Mouse (Mus musculus) hindbrain, embryonic 14.5 days (tissue): Measurements from ENCODE around the gene 3830406C13Rik. TPM values are rescaled to one million over a fixed set of nuclear protein-coding genes. Genes with fewer than 3 reads are reported as not detected.
A peak's percentile ranks its signal among the peaks of the same experiment; 100 is the strongest.
"Not testable (repeated sequence)": the region's sequence is repeated elsewhere in the genome, so short reads cannot be mapped to it uniquely, and the experiment has no call there.

Experiments used
- ATAC-seq: fragments of 200-750 bp; cut with Nextera tagmentation; 2 replicates; pipeline ENCODE4 v1.8.0; 2017; ENCODE audit warnings: moderate number of reproducible peaks, mild to moderate bottlenecking, moderate TSS enrichment, moderate library complexity; ENCODE audit not compliant: low FRiP score
- DNase-seq: peaks from one replicate; pipeline ENCODE4 v3.0.0-alpha.2; 2015; ENCODE audit warnings: low spot score
- H3K27ac ChIP-seq: fragments of 300-500 bp; sonication (generic); 2 replicates; pipeline ENCODE4 v1.5.1; 2014; ENCODE audit warnings: mild to moderate bottlenecking, moderate library complexity
- H3K27me3 ChIP-seq: fragments of 300-500 bp; sonication (generic); 2 replicates; pipeline ENCODE4 v1.6.1; 2014; ENCODE audit warnings: mild to moderate bottlenecking, low read length, mixed read lengths; ENCODE audit not compliant: control insufficient read depth, insufficient read depth
- H3K36me3 ChIP-seq: fragments of 300-500 bp; sonication (generic); replicated peaks from 2 replicates; pipeline ENCODE4 v1.6.1; 2014; ENCODE audit not compliant: control insufficient read depth, insufficient read depth
- H3K4me1 ChIP-seq: fragments of 300-500 bp; sonication (generic); replicated peaks from 2 replicates; pipeline ENCODE4 v1.6.1; 2014; ENCODE audit warnings: antibody characterized with exemption, low read length, mixed read lengths; ENCODE audit not compliant: control insufficient read depth, insufficient read depth
- H3K4me2 ChIP-seq: fragments of 300-500 bp; sonication (generic); replicated peaks from 2 replicates; pipeline ENCODE4 v1.6.1; 2014; ENCODE audit warnings: mild to moderate bottlenecking, moderate library complexity
- H3K4me3 ChIP-seq: fragments of 300-500 bp; sonication (generic); replicated peaks from 2 replicates; pipeline ENCODE4 v1.5.1; 2014; ENCODE audit warnings: mild to moderate bottlenecking, low read length
- H3K9ac ChIP-seq: fragments of 300-500 bp; sonication (generic); 2 replicates; pipeline ENCODE4 v1.6.1; 2014
- H3K9me3 ChIP-seq: fragments of 300-500 bp; sonication (generic); 2 replicates; pipeline ENCODE4 v1.6.1; 2016; ENCODE audit warnings: low read length; ENCODE audit not compliant: control insufficient read depth
- WGBS: fragments of 180-500 bp; shearing (Covaris S2); extraction: QIAGEN DNeasy Blood & Tissue Kit; methylation state at CpG from one replicate; pipeline ENCODE4 v1.1.7; 2014; 5-methylcytosine and 5-hydroxymethylcytosine counted together
- polyA plus RNA-seq: library from polyadenylated mRNA; unstranded; fragments of >200 nt; fragmentation: Nextera tagmentation; extraction: Ambion mirVana; gene quantifications from 2 replicates; pipeline ENCODE4 v1.2.1, GENCODE M21; 2014

3830406C13Rik gene
- 36.5 and 38.5 TPM in 2 replicates for polyA plus RNA-seq

DNA sequence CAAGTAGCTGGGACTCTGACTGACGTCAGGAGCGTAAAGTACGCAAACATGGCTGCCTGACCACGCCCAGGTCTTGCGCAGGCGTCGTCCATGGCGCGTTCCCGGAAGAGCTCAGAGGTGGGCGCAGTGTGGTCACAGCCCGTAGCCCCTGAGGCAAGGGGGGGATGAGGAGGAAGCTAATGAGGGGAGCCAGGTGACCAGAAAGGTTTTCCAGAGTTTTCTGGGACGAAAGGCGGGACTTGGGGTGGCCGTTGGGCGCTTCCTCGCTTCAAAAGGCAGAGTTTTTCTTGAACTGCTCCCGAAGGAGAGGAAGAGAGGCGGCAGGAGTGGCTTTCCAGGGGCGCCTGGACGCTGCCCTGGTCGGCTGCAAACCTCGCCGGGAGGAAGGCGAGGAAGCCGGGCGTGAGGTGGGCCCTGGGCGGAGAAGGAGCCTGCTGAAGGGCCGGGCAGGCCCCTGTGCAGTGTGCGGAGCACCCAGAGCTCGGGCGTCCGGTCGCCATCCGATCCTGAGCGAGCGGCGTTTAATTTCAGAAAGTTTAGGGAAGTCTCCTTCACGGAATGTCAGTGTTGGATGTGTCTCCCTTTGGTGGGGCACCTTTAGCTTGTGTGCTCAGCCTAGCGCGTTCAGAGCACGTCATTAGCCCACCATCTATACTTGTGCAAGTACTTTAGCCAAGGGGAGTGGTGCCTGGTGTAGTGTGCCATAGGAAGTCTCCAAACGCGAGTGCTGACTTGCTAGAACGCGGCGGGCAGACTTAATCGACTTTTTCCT, at the start of gene 3830406C13Rik:
TSS of gene 3830406C13Rik (plus strand) at position 33 of the 772 bp plus-strand sequence.
- 1% methylated on average over 48 of the region's 48 CpGs for WGBS
- H3K4me2 ChIP-seq: peak within 1 kb of the TSS; percentile 79
- DNase-seq (peak; percentile 90), ATAC-seq (peak; percentile 99)
- peak within 1 kb of the TSS; percentile 84 for H3K4me3 ChIP-seq
- no peaks in the 10 kb centered on the region for H3K27me3 ChIP-seq
- no peaks in the 10 kb centered on the region for H3K9me3 ChIP-seq
- peak within 1 kb of the TSS; percentile 87 for H3K9ac ChIP-seq
- H3K4me1 ChIP-seq: peaks cover 5% of the 10 kb centered on the region; the same call in 1 of the 2 replicates
- peaks cover 5% of the 10 kb centered on the region; the same call in 1 of the 2 replicates for H3K36me3 ChIP-seq
- H3K27ac ChIP-seq: peak within 1 kb of the TSS; percentile 81

DNA sequence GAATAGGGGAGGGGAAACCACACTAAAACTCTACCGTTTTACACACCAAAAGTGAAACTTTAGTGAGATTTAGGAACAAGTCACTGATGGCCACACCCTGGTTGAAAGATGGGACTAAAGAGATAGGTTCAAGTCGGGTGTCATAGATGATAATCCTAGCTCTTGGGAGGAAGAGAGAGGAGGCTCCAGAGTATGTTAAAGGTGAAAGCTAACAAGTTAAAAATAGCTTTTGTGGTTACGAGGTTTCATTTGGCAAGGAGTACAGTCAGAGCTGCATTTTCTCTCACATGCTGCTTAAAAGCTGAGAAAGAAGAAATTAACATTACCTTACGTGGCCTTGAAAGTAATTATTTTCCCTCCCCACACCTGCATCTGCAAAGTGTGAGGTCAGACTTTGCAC, 40.2 kb upstream of the 3830406C13Rik start:
- no peaks in the 10 kb centered on the region for H3K27me3 ChIP-seq
- H3K4me2 ChIP-seq: no peak overlapping the region
- no peak overlapping the region for H3K9ac ChIP-seq
- H3K27ac ChIP-seq: no peak overlapping the region
- H3K36me3 ChIP-seq: 0 out of 2 replicates have a peak, but pooled peaks cover 6% of the 10 kb centered on the region
- no peaks in the 10 kb centered on the region for H3K9me3 ChIP-seq
- ATAC-seq: no peak
- no peaks in the 10 kb centered on the region for H3K4me1 ChIP-seq
- no peak overlapping the region for H3K4me3 ChIP-seq
- WGBS: 86% methylated on average over 4 of the region's 4 CpGs
- no peak for DNase-seq

DNA sequence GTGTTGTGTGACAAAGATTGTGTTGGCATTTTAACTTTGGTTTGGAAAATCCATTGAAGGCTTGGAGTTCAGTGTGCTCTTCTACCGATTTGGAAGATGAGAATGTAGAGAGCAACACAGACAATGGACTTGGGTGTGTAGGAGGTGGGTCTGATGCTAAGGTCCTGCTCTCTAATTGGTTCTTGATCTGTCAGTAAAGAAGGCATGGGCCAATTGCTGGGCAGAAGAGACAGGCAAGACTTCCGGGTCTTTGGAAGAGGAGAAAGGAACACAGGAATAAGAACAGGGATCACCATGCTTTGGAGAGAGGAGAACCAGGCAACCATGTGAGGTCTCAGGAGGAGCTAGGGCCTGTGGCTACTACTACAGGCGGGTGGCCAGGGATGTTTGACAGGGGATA, 7.9 kb upstream of the 3830406C13Rik start:
- no peaks in the 10 kb centered on the region for H3K27me3 ChIP-seq
- H3K4me2 ChIP-seq: no peak overlapping the region
- WGBS: 61% methylated on average over 3 of the region's 3 CpGs
- H3K9me3 ChIP-seq: no peaks in the 10 kb centered on the region
- no peak overlapping the region for H3K27ac ChIP-seq
- no peaks in the 10 kb centered on the region for H3K4me1 ChIP-seq
- DNase-seq (no peak), ATAC-seq (no peak)
- no peaks in the 10 kb centered on the region for H3K36me3 ChIP-seq
- no peak overlapping the region for H3K9ac ChIP-seq
- H3K4me3 ChIP-seq: no peak overlapping the region

DNA sequence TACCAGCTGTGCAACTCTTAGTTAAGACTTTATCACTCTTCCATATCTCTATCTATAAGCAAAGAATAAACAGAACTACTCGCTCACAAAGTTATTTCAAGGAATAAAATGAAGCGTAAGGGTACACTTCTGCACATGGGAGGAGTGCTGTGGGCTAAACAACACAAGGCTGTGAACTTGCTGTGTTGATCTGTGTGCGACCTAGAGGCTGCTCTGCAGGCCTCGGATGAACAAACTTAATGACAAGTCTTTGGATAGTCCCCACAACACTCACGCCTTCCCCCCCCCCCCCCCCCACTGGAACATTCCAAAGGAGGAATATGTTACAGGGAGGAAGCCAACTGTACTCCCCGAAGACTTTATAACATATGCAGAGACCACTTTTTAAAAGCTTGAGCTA, 332 bp upstream of the 3830406C13Rik start, which contains the start of gene Gm49355:
TSS of gene Gm49355 (plus strand) at position 336 of the 400 bp plus-strand sequence.
- Histone ChIP-seq H3K4me2 (peak within 1 kb of the TSS; percentile 79), H3K9ac (peak within 1 kb of the TSS; percentile 87), H3K27ac (peak within 1 kb of the TSS; percentile 81), H3K9me3 (no peaks in the 10 kb centered on the region), H3K4me1 (peaks cover 5% of the 10 kb centered on the region; the same call in 1 of the 2 replicates), H3K36me3 (no peaks in the 10 kb centered on the region), H3K27me3 (no peaks in the 10 kb centered on the region), H3K4me3 (peak within 1 kb of the TSS; percentile 84)
- no peak for DNase-seq
- ATAC-seq: peak; percentile 9; the same call in 1 of the 2 replicates
- WGBS: 86% methylated on average over 6 of the region's 6 CpGs

DNA sequence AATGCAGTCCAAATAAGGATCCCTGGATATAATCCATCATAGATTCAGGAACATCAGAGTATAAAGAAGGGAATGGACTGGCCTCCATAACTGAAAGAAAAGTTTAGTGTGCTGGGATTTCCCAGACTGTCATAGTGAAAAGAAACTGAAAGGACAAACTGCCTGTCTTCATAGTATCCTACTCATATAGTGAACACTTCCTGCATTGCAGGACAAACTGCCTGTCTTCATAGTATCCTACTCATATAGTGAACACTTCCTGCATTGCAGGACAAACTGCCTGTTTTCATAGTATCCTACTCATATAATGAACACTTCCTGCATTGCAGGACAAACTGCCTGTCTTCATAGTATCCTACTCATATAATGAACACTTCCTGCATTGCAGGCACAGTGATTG, 5.8 kb downstream of the 3830406C13Rik start:
- H3K4me3 ChIP-seq, H3K4me1 ChIP-seq, H3K9ac ChIP-seq, DNase-seq, H3K4me2 ChIP-seq, H3K27ac ChIP-seq, ATAC-seq, H3K27me3 ChIP-seq, H3K36me3 ChIP-seq, H3K9me3 ChIP-seq: not testable (repeated sequence)

DNA sequence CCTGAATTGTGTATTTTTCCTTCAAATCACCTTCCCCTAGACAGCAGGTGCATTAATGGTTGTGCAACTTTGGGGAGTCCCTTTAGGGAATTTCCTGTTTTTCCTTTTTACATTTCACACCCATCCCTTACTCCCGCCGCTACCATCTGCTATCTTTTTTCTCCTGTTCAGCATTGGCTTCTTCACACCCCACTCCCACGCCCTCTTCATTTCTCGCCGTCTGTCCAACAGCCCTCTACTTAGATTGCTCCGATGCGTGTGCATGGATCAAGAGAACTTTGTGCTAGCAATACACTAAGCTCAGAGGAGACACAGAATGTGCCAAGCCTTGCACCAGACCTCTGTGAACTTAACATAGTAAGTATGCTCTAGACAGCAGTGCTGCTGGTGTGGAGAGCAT, 12.4 kb downstream of the 3830406C13Rik start:
- 85% methylated on average over 7 of the region's 7 CpGs for WGBS

DNA sequence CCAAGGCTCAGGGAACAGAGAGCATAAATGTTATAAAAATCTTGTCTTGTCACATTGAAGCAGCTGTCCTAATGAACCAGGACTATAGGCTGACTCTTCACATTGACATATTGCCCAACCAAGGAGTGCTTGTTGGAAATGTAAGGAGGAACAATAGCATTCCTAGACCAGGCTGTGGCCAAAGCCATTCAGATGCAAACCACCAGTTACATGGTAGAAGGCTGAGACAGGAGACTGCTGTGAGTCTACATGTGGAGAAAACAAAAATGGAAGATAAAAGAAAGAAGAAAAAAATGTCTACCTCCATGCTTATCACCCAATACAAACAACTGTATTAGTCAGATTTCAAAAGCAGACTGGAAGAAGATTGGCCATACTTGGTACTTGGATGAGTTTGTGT, 15.2 kb downstream of the 3830406C13Rik start:
- Histone ChIP-seq H3K9me3 (no peaks in the 10 kb centered on the region), H3K27ac (no peak overlapping the region), H3K4me1 (no peaks in the 10 kb centered on the region), H3K4me2 (no peak overlapping the region), H3K4me3 (no peak overlapping the region), H3K9ac (no peak overlapping the region), H3K36me3 (peaks cover 4% of the 10 kb centered on the region; the same call in 1 of the 2 replicates), H3K27me3 (no peaks in the 10 kb centered on the region)
- ATAC-seq (no peak), DNase-seq (no peak)

More for the DNA sequence above, 12.4 kb downstream of the 3830406C13Rik start:
- Histone ChIP-seq H3K27me3 (no peaks in the 10 kb centered on the region), H3K9me3 (no peaks in the 10 kb centered on the region), H3K4me3 (no peak overlapping the region), H3K27ac (no peak overlapping the region), H3K4me1 (no peaks in the 10 kb centered on the region), H3K9ac (no peak overlapping the region), H3K4me2 (no peak overlapping the region), H3K36me3 (peaks cover 4% of the 10 kb centered on the region; the same call in 1 of the 2 replicates)
- no peak for DNase-seq
- no peak for ATAC-seq

DNA sequence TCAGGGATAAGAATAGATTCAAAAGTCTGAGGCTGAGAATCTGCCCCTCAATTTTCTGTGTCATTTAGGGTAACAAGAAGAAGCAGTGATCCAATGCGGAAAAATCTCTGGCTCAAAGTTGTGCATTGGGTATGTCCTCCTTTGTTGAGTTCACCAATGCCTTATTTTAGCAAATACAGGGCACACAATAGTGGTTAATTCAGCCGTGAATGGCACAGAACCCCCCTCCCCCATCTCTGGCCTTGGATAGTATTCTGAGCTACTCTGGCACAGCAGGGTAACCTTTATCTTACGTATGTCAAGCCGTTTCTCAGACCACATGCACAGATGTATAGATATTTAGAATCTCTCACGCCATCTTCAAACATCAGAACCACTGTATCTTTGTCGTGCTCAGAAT, 15.7 kb downstream of the 3830406C13Rik start:
- H3K9ac ChIP-seq: no peak overlapping the region
- DNase-seq (no peak), ATAC-seq (no peak)
- H3K36me3 ChIP-seq: peaks cover 4% of the 10 kb centered on the region; the same call in 1 of the 2 replicates
- no peaks in the 10 kb centered on the region for H3K27me3 ChIP-seq
- H3K27ac ChIP-seq: no peak overlapping the region
- no peak overlapping the region for H3K4me2 ChIP-seq
- 23% methylated on average over 6 of the region's 6 CpGs for WGBS
- H3K9me3 ChIP-seq: no peaks in the 10 kb centered on the region
- no peaks in the 10 kb centered on the region for H3K4me1 ChIP-seq
- H3K4me3 ChIP-seq: no peak overlapping the region

DNA sequence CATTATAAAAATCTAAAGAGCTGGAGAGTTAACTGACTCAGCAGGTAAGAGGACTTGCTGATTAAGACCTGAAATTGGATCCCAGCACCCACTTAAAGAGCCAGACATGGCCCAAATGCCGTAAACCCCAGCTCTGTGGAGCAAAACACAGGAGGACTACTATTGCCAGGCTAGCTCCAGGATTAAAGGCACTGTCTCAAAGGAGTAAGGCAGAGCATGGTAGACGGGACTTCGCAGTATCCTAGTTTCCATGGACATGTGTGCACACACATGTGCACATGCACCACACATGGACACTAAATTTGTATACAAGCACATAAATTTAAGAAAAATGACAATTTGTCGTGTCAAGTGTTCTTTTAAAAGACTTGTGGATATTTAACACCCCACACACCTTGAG, 16.3 kb downstream of the 3830406C13Rik start:
- Histone ChIP-seq H3K9ac (no peak overlapping the region), H3K27ac (no peak overlapping the region), H3K9me3 (no peaks in the 10 kb centered on the region), H3K4me3 (no peak overlapping the region), H3K36me3 (peaks cover 4% of the 10 kb centered on the region; the same call in 1 of the 2 replicates), H3K27me3 (no peaks in the 10 kb centered on the region), H3K4me2 (no peak overlapping the region), H3K4me1 (no peaks in the 10 kb centered on the region)
- 77% methylated on average over 4 of the region's 4 CpGs for WGBS
- DNase-seq (no peak), ATAC-seq (no peak)
